Mouse (Mus musculus) limb, embryonic 12.5 days (tissue): ENCODE measurements around the gene Acot7. TPM values are rescaled to one million over a fixed set of nuclear protein-coding genes. Genes with fewer than 3 reads are reported as not detected.

Source experiments
- ATAC-seq: fragments of 200-750 bp; cut with Nextera tagmentation; 2 replicates; pipeline ENCODE4 v1.8.0; 2017; ENCODE audit warnings: low read depth, moderate TSS enrichment; ENCODE audit not compliant: insufficient number of reproducible peaks, insufficient read depth, low FRiP score, low TSS enrichment
- H3K27ac ChIP-seq: fragments of 300-500 bp; sonication (generic); 2 replicates; pipeline ENCODE4 v1.5.1; 2016; ENCODE audit warnings: mild to moderate bottlenecking, moderate library complexity
- H3K27me3 ChIP-seq: fragments of 300-500 bp; sonication (generic); 2 replicates; pipeline ENCODE4 v1.6.1; 2016; ENCODE audit warnings: mild to moderate bottlenecking, moderate library complexity
- H3K36me3 ChIP-seq: fragments of 300-500 bp; sonication (generic); 2 replicates; pipeline ENCODE4 v1.6.1; 2016; ENCODE audit warnings: mild to moderate bottlenecking, moderate library complexity
- H3K4me1 ChIP-seq: fragments of 300-500 bp; sonication (generic); replicated peaks from 2 replicates; pipeline ENCODE4 v1.6.1; 2016
- H3K4me2 ChIP-seq: fragments of 300-500 bp; sonication (generic); 2 replicates; pipeline ENCODE4 v1.6.1; 2016; ENCODE audit warnings: mild to moderate bottlenecking, moderate library complexity
- H3K4me3 ChIP-seq: fragments of 300-500 bp; sonication (generic); replicated peaks from 2 replicates; pipeline ENCODE4 v1.5.1; 2016; ENCODE audit warnings: mild to moderate bottlenecking
- H3K9ac ChIP-seq: fragments of 300-500 bp; sonication (generic); replicated peaks from 2 replicates; pipeline ENCODE4 v1.6.1; 2016; ENCODE audit warnings: mild to moderate bottlenecking, moderate library complexity
- H3K9me3 ChIP-seq: fragments of 300-500 bp; sonication (generic); 2 replicates; pipeline ENCODE4 v1.6.1; 2016; ENCODE audit warnings: mild to moderate bottlenecking, moderate library complexity
- WGBS: fragments of 180-500 bp; shearing (Covaris S2); methylation state at CpG from one replicate; pipeline ENCODE4 v1.1.7; 2016; 5-methylcytosine and 5-hydroxymethylcytosine counted together
- polyA plus RNA-seq: library from polyadenylated mRNA; unstranded; fragments of >200 nt; fragmentation: Nextera tagmentation; extraction: Ambion mirVana; gene quantifications from 2 replicates; pipeline ENCODE4 v1.2.1, GENCODE M21; 2016

The Acot7 gene
- polyA plus RNA-seq, 1 experiment from 2014 or later = 37.6 TPM

DNA sequence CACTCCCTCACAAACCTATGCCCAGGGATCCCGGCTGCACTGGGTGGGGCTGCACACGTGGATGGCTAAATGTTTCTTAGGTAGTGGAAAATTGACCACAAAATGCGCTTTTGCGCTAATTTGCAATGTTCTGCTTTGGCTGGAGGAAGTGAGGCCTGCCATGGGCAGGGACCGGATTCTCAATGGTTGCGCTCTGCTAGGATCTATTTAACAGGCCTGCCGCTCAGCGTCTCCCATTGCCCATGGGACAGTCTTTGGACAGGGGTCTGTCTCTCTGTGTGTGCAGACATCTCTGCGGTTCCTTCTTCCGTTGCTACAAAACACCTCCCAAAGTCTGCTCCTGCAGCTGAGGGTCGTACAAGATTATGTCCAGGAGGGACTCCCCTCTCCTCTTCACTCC lies 113.1 kb downstream of the Acot7 start:
- 17% methylated on average over 11 of the region's 11 CpGs for WGBS
- Histone ChIP-seq H3K9ac (no peak overlapping the region; the same call in 1 of the 2 replicates), H3K36me3 (no peaks in the 10 kb centered on the region), H3K4me2 (peak overlapping the region; percentile 66), H3K4me3 (peak overlapping the region; percentile 37; the same call in 1 of the 2 replicates), H3K4me1 (peaks cover 24% of the 10 kb centered on the region), H3K27ac (no peak overlapping the region), H3K9me3 (peaks cover 2% of the 10 kb centered on the region; the same call in 1 of the 2 replicates), H3K27me3 (peaks cover 96% of the 10 kb centered on the region)
- ATAC-seq = no peak

DNA sequence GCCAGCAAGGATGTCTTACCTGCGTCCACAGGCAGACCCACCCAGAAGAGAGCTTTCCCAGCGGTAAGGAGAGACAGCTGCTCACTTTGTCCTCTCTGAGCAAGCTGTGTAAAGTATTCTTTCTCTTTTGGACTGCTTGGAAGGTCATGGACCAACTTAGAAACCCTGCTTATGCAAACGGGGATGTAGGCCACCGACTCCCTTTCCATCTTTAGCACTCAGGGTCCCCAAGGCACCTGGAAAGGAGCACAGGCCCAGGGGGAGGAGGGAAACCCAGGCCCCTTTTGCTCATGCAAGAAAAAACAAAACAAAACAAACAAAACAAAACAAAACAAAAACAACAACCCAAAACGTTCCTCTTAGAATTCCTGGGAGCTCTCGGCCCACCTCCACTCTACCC lies 113.6 kb downstream of the Acot7 start, which contains the start of gene Hes3:
Gene Hes3 (minus strand): TSS at position 101 of the 400 bp plus-strand sequence.
- 35% methylated on average over 6 of the region's 6 CpGs for WGBS

GRCm38 (mm10) chr4:152292102-152292765 lies 114.3 kb downstream of the Acot7 start:
- no peak for ATAC-seq
- H3K27me3 ChIP-seq = peaks cover 84% of the 10 kb centered on the region
- H3K9ac ChIP-seq = no peak overlapping the region
- H3K9me3 ChIP-seq = peaks cover 2% of the 10 kb centered on the region; the same call in 1 of the 2 replicates
- H3K36me3 ChIP-seq = no peaks in the 10 kb centered on the region
- H3K4me1 ChIP-seq = peaks cover 17% of the 10 kb centered on the region
- H3K4me2 ChIP-seq = no peak overlapping the region
- 25% methylated on average over 12 of the region's 12 CpGs for WGBS
- H3K27ac ChIP-seq = no peak overlapping the region
- no peak overlapping the region for H3K4me3 ChIP-seq

More for the DNA sequence above, 113.6 kb downstream of the Acot7 start, which contains the start of gene Hes3:
- no peaks in the 10 kb centered on the region for H3K36me3 ChIP-seq
- peak within 1 kb of the TSS; percentile 52 for H3K9ac ChIP-seq
- ATAC-seq = no peak
- peaks cover 91% of the 10 kb centered on the region for H3K27me3 ChIP-seq
- H3K4me2 ChIP-seq = peak within 1 kb of the TSS; percentile 66
- H3K4me3 ChIP-seq = peak within 1 kb of the TSS; percentile 37
- no peak within 1 kb of the TSS for H3K27ac ChIP-seq
- H3K9me3 ChIP-seq = peaks cover 2% of the 10 kb centered on the region; the same call in 1 of the 2 replicates
- H3K4me1 ChIP-seq = peaks cover 21% of the 10 kb centered on the region

GRCm38 (mm10) chr4:152294188-152294929 lies 116.4 kb downstream of the Acot7 start:
- Histone ChIP-seq H3K4me2 (no peak overlapping the region), H3K27ac (no peak overlapping the region), H3K9me3 (no peaks in the 10 kb centered on the region), H3K4me1 (peaks cover 30% of the 10 kb centered on the region), H3K27me3 (peaks cover 65% of the 10 kb centered on the region), H3K36me3 (peaks cover 1% of the 10 kb centered on the region; the same call in 1 of the 2 replicates), H3K4me3 (no peak overlapping the region), H3K9ac (no peak overlapping the region; the same call in 1 of the 2 replicates)
- WGBS = 47% methylated on average over 10 of the region's 10 CpGs
- no peak for ATAC-seq

- no peak overlapping the region for H3K27ac ChIP-seq
- H3K36me3 ChIP-seq = peaks cover 17% of the 10 kb centered on the region
- H3K27me3 ChIP-seq = peaks cover 50% of the 10 kb centered on the region
- H3K9me3 ChIP-seq = no peaks in the 10 kb centered on the region
- WGBS = 47% methylated on average over 4 of the region's 4 CpGs
- no peak for ATAC-seq
- peaks cover 20% of the 10 kb centered on the region for H3K4me1 ChIP-seq
- H3K4me3 ChIP-seq = no peak overlapping the region
- H3K4me2 ChIP-seq = no peak overlapping the region; the same call in 1 of the 2 replicates
- no peak overlapping the region for H3K9ac ChIP-seq
Observed at GRCm38 (mm10) chr4:152295916-152296315, 118.0 kb downstream of the Acot7 start.

GRCm38 (mm10) chr4:152296371-152296770 lies 118.4 kb downstream of the Acot7 start:
- H3K9me3 ChIP-seq = no peaks in the 10 kb centered on the region
- peak overlapping the region; percentile 23; the same call in 1 of the 2 replicates for H3K27ac ChIP-seq
- 0 out of 2 replicates have a peak overlapping the region, but pooled peaks have one; percentile 37 for H3K9ac ChIP-seq
- H3K4me2 ChIP-seq = peak overlapping the region; percentile 62
- peaks cover 46% of the 10 kb centered on the region for H3K27me3 ChIP-seq
- no peak for ATAC-seq
- 17% methylated on average over 8 of the region's 8 CpGs for WGBS
- peaks cover 21% of the 10 kb centered on the region for H3K36me3 ChIP-seq
- H3K4me3 ChIP-seq = peak overlapping the region; percentile 97
- peaks cover 19% of the 10 kb centered on the region for H3K4me1 ChIP-seq

DNA sequence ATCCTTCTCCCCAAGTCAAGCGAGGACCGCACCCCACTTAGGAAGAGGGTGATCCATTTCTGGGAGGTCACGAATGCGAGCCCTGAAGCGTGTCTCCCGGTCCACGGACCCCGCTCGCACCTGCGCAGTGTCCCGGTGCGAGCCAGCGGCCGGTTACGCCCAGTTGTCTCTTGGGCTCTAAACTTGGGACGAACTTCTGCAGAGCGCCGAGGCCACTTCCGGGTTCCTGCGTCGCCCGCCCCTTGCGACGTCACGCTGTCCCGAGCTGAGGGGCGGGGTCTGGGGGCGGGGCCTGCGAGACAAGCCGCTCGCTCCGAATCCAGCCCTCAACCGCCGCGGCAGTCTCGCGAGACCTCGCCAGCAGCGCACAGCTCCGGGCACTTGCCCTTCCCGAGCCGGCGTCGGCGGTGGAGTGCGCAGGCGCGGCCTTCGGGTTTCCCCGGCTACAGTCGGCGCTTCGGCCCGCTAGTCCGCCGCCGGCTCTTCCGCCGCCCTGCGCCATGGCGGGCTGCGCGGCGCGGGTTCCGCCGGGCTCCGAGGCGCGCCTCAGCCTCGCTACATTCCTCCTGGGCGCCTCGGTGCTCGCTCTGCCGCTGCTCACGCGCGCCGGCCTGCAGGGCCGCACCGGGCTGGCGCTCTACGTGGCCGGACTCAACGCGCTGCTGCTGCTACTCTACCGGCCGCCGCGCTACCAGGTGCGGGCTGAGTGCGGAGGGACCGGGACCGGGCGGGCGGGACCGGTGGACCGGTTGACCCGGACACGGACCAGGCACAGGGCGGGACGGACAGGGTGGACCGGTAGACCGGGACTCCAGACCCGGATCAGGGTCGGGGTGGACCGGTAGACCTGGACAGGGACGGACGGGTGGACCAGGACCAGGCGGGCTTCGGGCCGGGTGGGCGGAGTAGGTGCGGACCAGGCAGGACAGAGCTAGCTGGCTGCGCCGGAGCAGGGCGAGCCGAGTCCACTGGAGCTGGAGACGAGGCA lies 119.2 kb downstream of the Acot7 start, which contains the start of gene Icmt:
Gene Icmt (plus strand): TSS at position 354 of the 988 bp plus-strand sequence.
- Histone ChIP-seq H3K36me3 (peaks cover 29% of the 10 kb centered on the region), H3K9ac (peak within 1 kb of the TSS; percentile 98), H3K4me3 (peak within 1 kb of the TSS; percentile 97), H3K27ac (peak within 1 kb of the TSS; percentile 78), H3K4me1 (peaks cover 19% of the 10 kb centered on the region), H3K9me3 (no peaks in the 10 kb centered on the region), H3K4me2 (peak within 1 kb of the TSS; percentile 94), H3K27me3 (peaks cover 38% of the 10 kb centered on the region)
- ATAC-seq = peak; percentile 95
- WGBS = under 1% methylated on average over 116 of the region's 119 CpGs

GRCm38 (mm10) chr4:152298836-152299235 lies 120.9 kb downstream of the Acot7 start:
- Histone ChIP-seq H3K9ac (peak overlapping the region; percentile 98), H3K27ac (no peak overlapping the region), H3K27me3 (peaks cover 21% of the 10 kb centered on the region), H3K4me1 (peaks cover 19% of the 10 kb centered on the region), H3K4me3 (no peak overlapping the region), H3K36me3 (peaks cover 46% of the 10 kb centered on the region), H3K9me3 (no peaks in the 10 kb centered on the region), H3K4me2 (peak overlapping the region; percentile 94; the same call in 1 of the 2 replicates)
- ATAC-seq = no peak
- 86% methylated on average over 14 of the region's 14 CpGs for WGBS

GRCm38 (mm10) chr4:152300375-152300774 lies 122.4 kb downstream of the Acot7 start:
- H3K36me3 ChIP-seq = peaks cover 61% of the 10 kb centered on the region
- no peak overlapping the region for H3K4me2 ChIP-seq
- 93% methylated on average over 8 of the region's 8 CpGs for WGBS
- no peaks in the 10 kb centered on the region for H3K9me3 ChIP-seq
- ATAC-seq = no peak
- peaks cover 15% of the 10 kb centered on the region for H3K4me1 ChIP-seq
- no peak overlapping the region for H3K4me3 ChIP-seq
- no peak overlapping the region for H3K9ac ChIP-seq
- no peak overlapping the region for H3K27ac ChIP-seq
- H3K27me3 ChIP-seq = peaks cover 7% of the 10 kb centered on the region

GRCm38 (mm10) chr4:152302012-152302411 lies 124.1 kb downstream of the Acot7 start:
- peaks cover 13% of the 10 kb centered on the region for H3K4me1 ChIP-seq
- H3K9ac ChIP-seq = no peak overlapping the region
- no peak for ATAC-seq
- H3K4me3 ChIP-seq = no peak overlapping the region
- no peak overlapping the region for H3K4me2 ChIP-seq
- H3K36me3 ChIP-seq = peaks cover 63% of the 10 kb centered on the region
- 81% methylated on average over 11 of the region's 11 CpGs for WGBS
- no peaks in the 10 kb centered on the region for H3K9me3 ChIP-seq
- H3K27me3 ChIP-seq = no peaks in the 10 kb centered on the region
- no peak overlapping the region for H3K27ac ChIP-seq
